ENCODE assay signal across 8 mouse cellular contexts in the genomic region with DNA sequence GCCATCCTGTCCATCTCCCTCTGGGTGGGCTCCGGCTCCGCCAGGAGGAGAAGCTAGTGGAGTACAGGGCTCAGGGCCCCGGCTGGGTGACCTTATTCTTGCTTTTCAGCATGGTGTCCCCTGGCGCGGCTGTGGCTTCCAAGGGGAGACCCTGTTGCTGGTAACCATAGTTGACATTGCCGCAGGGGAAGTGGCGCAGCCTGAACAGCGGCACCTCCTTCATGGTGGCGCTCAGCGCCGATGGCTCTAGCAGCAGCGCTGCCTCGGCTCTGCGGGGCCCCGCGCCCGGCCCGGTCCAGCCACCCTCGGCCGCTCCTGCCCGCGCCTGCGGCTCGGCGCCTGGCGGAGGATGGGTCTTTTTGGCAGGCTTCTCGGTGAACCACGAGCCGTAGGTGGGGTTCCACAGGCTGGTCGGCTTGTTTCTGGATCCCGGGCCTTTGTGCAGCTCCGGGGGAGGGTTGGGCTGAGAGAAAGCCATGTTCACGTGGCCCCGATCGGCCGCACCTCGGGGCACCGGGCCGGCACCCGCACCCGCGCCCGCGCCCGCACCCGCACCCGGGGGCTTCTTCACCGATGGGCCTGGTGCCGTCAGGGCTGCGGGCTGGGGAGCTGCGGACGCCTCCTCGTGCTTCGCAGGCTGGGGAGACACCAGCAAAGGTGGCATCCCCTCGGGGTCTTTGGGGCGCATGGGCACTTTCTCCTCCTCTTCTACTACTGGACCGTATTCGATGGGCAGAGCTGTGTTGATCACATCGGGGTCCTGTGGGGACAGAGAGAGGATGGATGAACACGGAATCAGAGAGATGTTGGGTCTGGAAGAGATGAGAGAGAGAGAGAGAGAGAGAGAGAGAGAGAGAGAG.
DNase-seq lines count a peak whose midpoint lies in the region; ATAC-seq lines count a peak whose summit lies in the region.

No protein-coding gene starts in this region.

- no peaks in the 10 kb centered on the region for H3K4me1 ChIP-seq in megakaryocyte, embryonic 14.5 days
- H3K4me1 ChIP-seq in forebrain, embryonic 13.5 days = peaks cover 8% of the 10 kb centered on the region
- H3K4me1 ChIP-seq in hindbrain, embryonic 12.5 days = peaks cover 7% of the 10 kb centered on the region; the same call in 1 of the 2 replicates
- H3K4me1 ChIP-seq in limb, embryonic 12.5 days (replicated peaks) = 0 out of 2 replicates have a peak, but pooled peaks cover 2% of the 10 kb centered on the region

- H3K27ac ChIP-seq in forebrain, embryonic 13.5 days = no peak overlapping the region
- H3K27ac ChIP-seq in hindbrain, embryonic 12.5 days = no peak overlapping the region
- 0 out of 2 replicates have a peak overlapping the region, but pooled peaks have one; percentile 14 for H3K27ac ChIP-seq in limb, embryonic 12.5 days

- H3K4me3 ChIP-seq in megakaryocyte, embryonic 14.5 days (replicated peaks) = peak overlapping the region; percentile 56
- peak overlapping the region; percentile 46 for H3K4me3 ChIP-seq in forebrain, embryonic 13.5 days
- peak overlapping the region; percentile 48 for H3K4me3 ChIP-seq in hindbrain, embryonic 12.5 days
- H3K4me3 ChIP-seq in limb, embryonic 12.5 days (replicated peaks) = peak overlapping the region; percentile 49

- H3K9ac ChIP-seq in forebrain, embryonic 13.5 days = peak overlapping the region; percentile 72
- H3K9ac ChIP-seq in hindbrain, embryonic 12.5 days = peak overlapping the region; percentile 74
- H3K9ac ChIP-seq in limb, embryonic 12.5 days (replicated peaks) = peak overlapping the region; percentile 70

- H3K36me3 ChIP-seq in megakaryocyte, embryonic 14.5 days (replicated peaks; ENCODE audit: low read length) = no peaks in the 10 kb centered on the region
- H3K36me3 ChIP-seq in forebrain, embryonic 13.5 days (ENCODE audit: poor library complexity, severe bottlenecking) = no peaks in the 10 kb centered on the region
- H3K36me3 ChIP-seq in hindbrain, embryonic 12.5 days = no peaks in the 10 kb centered on the region
- no peaks in the 10 kb centered on the region for H3K36me3 ChIP-seq in limb, embryonic 12.5 days

- H3K27me3 ChIP-seq in megakaryocyte, embryonic 14.5 days (replicated peaks) = peaks cover 19% of the 10 kb centered on the region
- no peaks in the 10 kb centered on the region for H3K27me3 ChIP-seq in forebrain, embryonic 13.5 days
- H3K27me3 ChIP-seq in hindbrain, embryonic 12.5 days = no peaks in the 10 kb centered on the region
- H3K27me3 ChIP-seq in limb, embryonic 12.5 days = peaks cover 8% of the 10 kb centered on the region; the same call in 1 of the 2 replicates

- ATAC-seq in megakaryocyte, adult 5-6 weeks (ENCODE audit: poor library complexity, severe bottlenecking) = no peak
- peak; percentile 81 for ATAC-seq in forebrain, embryonic 13.5 days
- peak; percentile 79 for ATAC-seq in hindbrain, embryonic 12.5 days (ENCODE audit: low FRiP score)
- 0 out of 2 replicates have a peak, but pooled peaks have one; percentile 76 for ATAC-seq in limb, embryonic 12.5 days (ENCODE audit: insufficient number of reproducible peaks, insufficient read depth, low FRiP score, low TSS enrichment, low read depth)

- H3K4me2 ChIP-seq in forebrain, embryonic 13.5 days = peak overlapping the region; percentile 74
- peak overlapping the region; percentile 87 for H3K4me2 ChIP-seq in hindbrain, embryonic 12.5 days (replicated peaks)
- peak overlapping the region; percentile 80 for H3K4me2 ChIP-seq in limb, embryonic 12.5 days

- DNase-seq in neural tube, embryonic 10.5 days (ENCODE audit: extremely low spot score, low spot score) = peak; percentile 76
- peak; percentile 9 for DNase-seq in urinary bladder, postnatal 25 days (ENCODE audit: low spot score)
- no peak for DNase-seq in cerebellum, adult 9-10 months

- H3K9me3 ChIP-seq in megakaryocyte, embryonic 14.5 days = peaks cover 8% of the 10 kb centered on the region
- no peaks in the 10 kb centered on the region for H3K9me3 ChIP-seq in forebrain, embryonic 13.5 days (replicated peaks)
- H3K9me3 ChIP-seq in hindbrain, embryonic 12.5 days (replicated peaks) = no peaks in the 10 kb centered on the region
- no peaks in the 10 kb centered on the region for H3K9me3 ChIP-seq in limb, embryonic 12.5 days

- whole genome bisulfite sequencing in forebrain, embryonic 13.5 days = 6% methylated on average over 48 of the region's 60 CpGs
- WGBS in hindbrain, embryonic 12.5 days = 8% methylated on average over 60 of the region's 60 CpGs
- 6% methylated on average over 60 of the region's 60 CpGs for WGBS in limb, embryonic 12.5 days
